Mouse (Mus musculus) heart, embryonic 12.5 days (tissue): Measurements from ENCODE around the gene Smurf1. TPM values are rescaled to one million over a fixed set of nuclear protein-coding genes. Genes with fewer than 3 reads are reported as not detected.

Experiments used
- ATAC-seq: fragments of 200-750 bp; cut with Nextera tagmentation; 2 replicates; pipeline ENCODE4 v1.8.0; 2017; ENCODE audit warnings: moderate TSS enrichment, moderate library complexity; ENCODE audit not compliant: insufficient number of reproducible peaks, low FRiP score
- H3K27ac ChIP-seq: fragments of 300-500 bp; sonication (generic); 2 replicates; pipeline ENCODE4 v1.5.1; 2016; ENCODE audit warnings: mild to moderate bottlenecking, moderate library complexity; ENCODE audit not compliant: poor library complexity, severe bottlenecking
- H3K27me3 ChIP-seq: fragments of 300-500 bp; sonication (generic); replicated peaks from 2 replicates; pipeline ENCODE4 v1.6.1; 2016; ENCODE audit warnings: mild to moderate bottlenecking, moderate library complexity
- H3K36me3 ChIP-seq: fragments of 300-500 bp; sonication (generic); 2 replicates; pipeline ENCODE4 v1.6.1; 2016; ENCODE audit warnings: mild to moderate bottlenecking, moderate library complexity
- H3K4me1 ChIP-seq: fragments of 300-500 bp; sonication (generic); replicated peaks from 2 replicates; pipeline ENCODE4 v1.6.1; 2016; ENCODE audit warnings: mild to moderate bottlenecking
- H3K4me2 ChIP-seq: fragments of 300-500 bp; sonication (generic); 2 replicates; pipeline ENCODE4 v1.6.1; 2016; ENCODE audit warnings: mild to moderate bottlenecking, moderate library complexity
- H3K4me3 ChIP-seq: fragments of 300-500 bp; sonication (generic); 2 replicates; pipeline ENCODE4 v1.5.1; 2016; ENCODE audit warnings: mild to moderate bottlenecking
- H3K9ac ChIP-seq: fragments of 300-500 bp; sonication (generic); 2 replicates; pipeline ENCODE4 v1.6.1; 2016; ENCODE audit warnings: mild to moderate bottlenecking, moderate library complexity
- H3K9me3 ChIP-seq: fragments of 300-500 bp; sonication (generic); replicated peaks from 2 replicates; pipeline ENCODE4 v1.6.1; 2016; ENCODE audit warnings: mild to moderate bottlenecking, moderate library complexity
- WGBS: fragments of 180-500 bp; shearing (Covaris S2); methylation state at CpG from one replicate; pipeline ENCODE4 v1.1.7; 2016; 5-methylcytosine and 5-hydroxymethylcytosine counted together
- polyA plus RNA-seq: library from polyadenylated mRNA; unstranded; fragments of >200 nt; fragmentation: Nextera tagmentation; extraction: Ambion mirVana; gene quantifications from 2 replicates; pipeline ENCODE4 v1.2.1, GENCODE M21; 2016

Gene Smurf1
- polyA plus RNA-seq, 1 experiment from 2014 or later = 18.7 TPM

- Histone ChIP-seq H3K9me3 (no peaks in the 10 kb centered on the region), H3K9ac (no peak overlapping the region), H3K36me3 (no peaks in the 10 kb centered on the region), H3K27me3 (no peaks in the 10 kb centered on the region), H3K4me2 (no peak overlapping the region), H3K4me3 (no peak overlapping the region), H3K27ac (no peak overlapping the region), H3K4me1 (peaks cover 70% of the 10 kb centered on the region)
- no peak for ATAC-seq
- 61% methylated on average over 2 of the region's 2 CpGs for WGBS
Measured at GRCm38 (mm10) chr5:144937304-144937703, 28.3 kb downstream of the Smurf1 start.

GRCm38 (mm10) chr5:144933486-144933885, 32.2 kb downstream of the Smurf1 start:
- no peak overlapping the region for H3K9ac ChIP-seq
- 15% methylated on average over 4 of the region's 4 CpGs for WGBS

GRCm38 (mm10) chr5:144931841-144932240, 33.8 kb downstream of the Smurf1 start:
- H3K4me2 ChIP-seq = no peak overlapping the region
- no peak for ATAC-seq
- peaks cover 84% of the 10 kb centered on the region for H3K4me1 ChIP-seq
- no peaks in the 10 kb centered on the region for H3K36me3 ChIP-seq
- no peak overlapping the region for H3K27ac ChIP-seq
- H3K9ac ChIP-seq = no peak overlapping the region
- WGBS = 79% methylated on average over 5 of the region's 5 CpGs
- H3K9me3 ChIP-seq = no peaks in the 10 kb centered on the region
- H3K4me3 ChIP-seq = no peak overlapping the region
- H3K27me3 ChIP-seq = no peaks in the 10 kb centered on the region

More at GRCm38 (mm10) chr5:144933486-144933885, 32.2 kb downstream of the Smurf1 start:
- no peaks in the 10 kb centered on the region for H3K9me3 ChIP-seq
- H3K4me3 ChIP-seq = no peak overlapping the region
- peaks cover 81% of the 10 kb centered on the region for H3K4me1 ChIP-seq
- no peaks in the 10 kb centered on the region for H3K27me3 ChIP-seq
- no peak overlapping the region for H3K27ac ChIP-seq
- no peaks in the 10 kb centered on the region for H3K36me3 ChIP-seq
- no peak for ATAC-seq
- H3K4me2 ChIP-seq = peak overlapping the region; percentile 5; the same call in 1 of the 2 replicates

GRCm38 (mm10) chr5:144928856-144929713, 36.6 kb downstream of the Smurf1 start:
- peaks cover 59% of the 10 kb centered on the region for H3K4me1 ChIP-seq

GRCm38 (mm10) chr5:144926275-144926674, 39.4 kb downstream of the Smurf1 start:
- H3K4me1 ChIP-seq = peaks cover 62% of the 10 kb centered on the region
- H3K27me3 ChIP-seq = no peaks in the 10 kb centered on the region
- no peak for ATAC-seq
- no peaks in the 10 kb centered on the region for H3K9me3 ChIP-seq
- H3K4me3 ChIP-seq = no peak overlapping the region
- H3K36me3 ChIP-seq = no peaks in the 10 kb centered on the region
- H3K9ac ChIP-seq = no peak overlapping the region
- H3K27ac ChIP-seq = no peak overlapping the region
- H3K4me2 ChIP-seq = no peak overlapping the region
- WGBS = 78% methylated on average over 2 of the region's 2 CpGs

More at GRCm38 (mm10) chr5:144928856-144929713, 36.6 kb downstream of the Smurf1 start:
- peak overlapping the region; percentile 81 for H3K27ac ChIP-seq
- no peaks in the 10 kb centered on the region for H3K36me3 ChIP-seq
- peak overlapping the region; percentile 20 for H3K4me2 ChIP-seq
- no peaks in the 10 kb centered on the region for H3K9me3 ChIP-seq
- 0 out of 2 replicates have a peak, but pooled peaks have one; percentile 16 for ATAC-seq
- peak overlapping the region; percentile 5; the same call in 1 of the 2 replicates for H3K9ac ChIP-seq
- WGBS = 28% methylated on average over 11 of the region's 11 CpGs
- H3K4me3 ChIP-seq = no peak overlapping the region
- H3K27me3 ChIP-seq = no peaks in the 10 kb centered on the region

- no peak overlapping the region for H3K4me3 ChIP-seq
- WGBS = 48% methylated on average over 6 of the region's 6 CpGs
- H3K27me3 ChIP-seq = no peaks in the 10 kb centered on the region
- H3K4me1 ChIP-seq = peaks cover 60% of the 10 kb centered on the region
- no peak overlapping the region for H3K9ac ChIP-seq
- no peak for ATAC-seq
- H3K27ac ChIP-seq = no peak overlapping the region
- H3K4me2 ChIP-seq = no peak overlapping the region
- no peaks in the 10 kb centered on the region for H3K36me3 ChIP-seq
- no peaks in the 10 kb centered on the region for H3K9me3 ChIP-seq
Measured at GRCm38 (mm10) chr5:144923351-144923750, 42.3 kb downstream of the Smurf1 start.

- no peak for ATAC-seq
- Histone ChIP-seq H3K4me2 (no peak overlapping the region), H3K36me3 (no peaks in the 10 kb centered on the region), H3K4me3 (no peak overlapping the region), H3K4me1 (peaks cover 67% of the 10 kb centered on the region), H3K27me3 (no peaks in the 10 kb centered on the region), H3K9ac (no peak overlapping the region), H3K27ac (no peak overlapping the region), H3K9me3 (no peaks in the 10 kb centered on the region)
- WGBS = 76% methylated on average over 8 of the region's 8 CpGs
Measured at GRCm38 (mm10) chr5:144919790-144920189, 45.9 kb downstream of the Smurf1 start.

- no peak overlapping the region for H3K4me3 ChIP-seq
- ATAC-seq = no peak
- H3K4me1 ChIP-seq = peaks cover 73% of the 10 kb centered on the region
- H3K36me3 ChIP-seq = no peaks in the 10 kb centered on the region
- H3K27me3 ChIP-seq = no peaks in the 10 kb centered on the region
- H3K9me3 ChIP-seq = no peaks in the 10 kb centered on the region
- no peak overlapping the region for H3K27ac ChIP-seq
- 85% methylated on average over 9 of the region's 9 CpGs for WGBS
- H3K9ac ChIP-seq = no peak overlapping the region
- H3K4me2 ChIP-seq = no peak overlapping the region
Measured at GRCm38 (mm10) chr5:144919194-144919593, 46.5 kb downstream of the Smurf1 start.

GRCm38 (mm10) chr5:144918204-144918603, 47.4 kb downstream of the Smurf1 start:
- Histone ChIP-seq H3K9ac (no peak overlapping the region), H3K27ac (no peak overlapping the region), H3K4me1 (peaks cover 72% of the 10 kb centered on the region), H3K36me3 (no peaks in the 10 kb centered on the region), H3K4me2 (no peak overlapping the region), H3K4me3 (no peak overlapping the region), H3K27me3 (no peaks in the 10 kb centered on the region), H3K9me3 (no peaks in the 10 kb centered on the region)
- 75% methylated on average over 8 of the region's 8 CpGs for WGBS
- ATAC-seq = no peak

GRCm38 (mm10) chr5:144917172-144917571, 48.5 kb downstream of the Smurf1 start:
- Histone ChIP-seq H3K36me3 (no peaks in the 10 kb centered on the region), H3K27ac (no peak overlapping the region), H3K4me2 (no peak overlapping the region), H3K9ac (no peak overlapping the region), H3K4me3 (no peak overlapping the region), H3K4me1 (peaks cover 72% of the 10 kb centered on the region), H3K9me3 (no peaks in the 10 kb centered on the region), H3K27me3 (no peaks in the 10 kb centered on the region)
- WGBS = 86% methylated on average over 6 of the region's 6 CpGs
- no peak for ATAC-seq

GRCm38 (mm10) chr5:144915828-144916227, 49.8 kb downstream of the Smurf1 start:
- no peaks in the 10 kb centered on the region for H3K9me3 ChIP-seq
- 59% methylated on average over 5 of the region's 5 CpGs for WGBS
- no peak for ATAC-seq
- no peaks in the 10 kb centered on the region for H3K27me3 ChIP-seq
- H3K4me3 ChIP-seq = no peak overlapping the region
- H3K4me1 ChIP-seq = peaks cover 69% of the 10 kb centered on the region
- H3K27ac ChIP-seq = no peak overlapping the region
- no peaks in the 10 kb centered on the region for H3K36me3 ChIP-seq
- H3K4me2 ChIP-seq = no peak overlapping the region
- no peak overlapping the region for H3K9ac ChIP-seq
